Mouse (Mus musculus) WW6 (cell line): Measurements from ENCODE around the gene Gm8232.
"Not testable (repeated sequence)": the region's sequence is repeated elsewhere in the genome, so short reads cannot be mapped to it uniquely, and the experiment has no call there.

ENCODE experiments used
- DNase-seq: peaks from one replicate; pipeline ENCODE4 v3.0.0-alpha.2; 2013; ENCODE audit warnings: low read depth, low spot score

Gm8232 gene

DNA sequence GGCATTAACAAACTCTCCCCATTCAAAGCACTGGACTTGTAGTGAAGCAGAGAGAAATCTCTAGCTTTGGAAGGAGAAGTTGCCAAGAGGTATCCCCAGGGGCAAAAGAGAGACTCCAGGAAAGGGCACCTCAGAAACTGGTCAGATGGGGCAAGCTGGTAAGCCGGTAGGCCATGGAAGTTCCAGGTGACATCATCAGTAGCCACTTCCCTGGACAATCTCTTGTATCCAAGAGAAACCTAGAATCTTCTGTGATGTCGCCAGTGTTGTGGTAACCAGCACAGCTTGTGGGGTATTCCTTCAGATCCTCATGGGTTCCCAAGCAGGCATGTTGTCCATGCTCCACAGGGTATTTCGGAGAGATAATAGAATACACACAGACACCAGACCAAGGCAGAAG lies at the start of gene Gm8232:
Gm8232 (plus strand) TSS at position 301 of the 400 bp plus-strand sequence.
- not testable (repeated sequence) for DNase-seq

DNA sequence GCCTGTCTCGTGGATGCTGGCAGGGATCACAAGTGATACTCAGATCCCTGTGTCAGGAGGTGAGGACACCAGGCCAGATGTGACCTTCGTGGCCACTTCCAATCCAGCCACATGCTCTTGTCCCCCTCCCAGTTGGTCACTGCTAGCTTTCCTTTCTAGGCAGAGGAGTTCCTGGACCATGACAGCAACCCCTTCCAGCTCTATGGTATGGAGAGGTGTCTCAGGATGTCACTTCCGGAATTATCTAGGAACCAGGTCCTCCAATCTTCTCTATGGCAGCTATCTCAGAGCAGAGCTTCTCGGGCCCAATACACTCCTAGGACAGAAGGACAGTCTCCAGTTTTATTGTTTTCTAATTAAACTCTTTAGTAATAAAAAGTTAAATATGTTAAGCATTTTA lies 49.2 kb upstream of the Gm8232 start:
- not testable (repeated sequence) for DNase-seq

DNA sequence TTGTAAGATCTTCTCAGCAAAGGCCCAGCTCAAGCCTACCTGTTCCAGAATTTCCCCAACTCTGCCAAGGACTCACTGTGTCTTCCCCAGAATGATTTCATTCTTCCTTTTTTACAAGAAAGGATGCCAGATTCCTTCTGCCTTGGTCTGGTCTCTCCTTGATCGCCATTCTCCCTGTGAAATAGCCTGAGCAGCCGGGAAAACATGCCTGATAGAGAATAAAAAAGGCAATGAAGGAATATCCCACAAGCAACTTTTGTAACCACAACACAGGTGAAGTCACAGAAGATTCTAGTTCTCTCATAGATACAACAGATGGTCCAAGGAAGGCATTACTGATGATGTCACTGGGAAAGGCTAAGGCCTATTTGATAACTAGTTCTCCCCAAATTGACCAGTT lies 22.8 kb upstream of the Gm8232 start, which contains the start of gene Gm3371:
Gm3371 (minus strand) TSS at position 101 of the 400 bp plus-strand sequence.
- DNase-seq, result not testable (repeated sequence)
